15 mouse cellular contexts compared by ENCODE assay signal in genomic region chr1:19459876-19460275, GRCm38 (mm10).
DNase-seq lines count a peak whose midpoint lies in the region; ATAC-seq and TF ChIP-seq lines count a peak whose summit lies in the region.
"Had no signal": no experiment of that assay in that cellular context is flagged by ENCODE, and none has a peak within 500 bp of the region (broad histone marks: within the 10 kb centered on the region; RNA-seq: fewer than 3 reads in every experiment).

No protein-coding gene starts in this region.

- no peaks in the 10 kb centered on the region for H3K9me3 ChIP-seq in kidney, embryonic 14.5 days (ENCODE audit: control insufficient read depth, low read length)
- H3K9me3 ChIP-seq in embryonic facial prominence, embryonic 15.5 days (replicated peaks), result no peaks in the 10 kb centered on the region

- H3K27me3 ChIP-seq in kidney, adult 2 months (replicated peaks; ENCODE audit: control insufficient read depth, insufficient read depth, low read length), result no peaks in the 10 kb centered on the region
- no peaks in the 10 kb centered on the region for H3K27me3 ChIP-seq in kidney, embryonic 14.5 days (ENCODE audit: control insufficient read depth, insufficient read depth, low read length)
- H3K27me3 ChIP-seq in embryonic facial prominence, embryonic 15.5 days, result no peaks in the 10 kb centered on the region

- no peak overlapping the region for H3K9ac ChIP-seq in kidney, embryonic 14.5 days (ENCODE audit: low read depth, low read length)
- no peak overlapping the region for H3K9ac ChIP-seq in embryonic facial prominence, embryonic 15.5 days
- H3K9ac ChIP-seq: forebrain, postnatal 0 days; liver, postnatal 0 days had no signal

- intact Hi-C loops in heart, postnatal 36 days (cut with DNase I), result no loop called here

- peak overlapping the region; percentile 43 for H3K27ac ChIP-seq in kidney, adult 2 months (ENCODE audit: insufficient read depth, low read depth, low read length)
- H3K27ac ChIP-seq in kidney, embryonic 14.5 days (ENCODE audit: low read depth, low read length), result no peak overlapping the region
- no peak overlapping the region for H3K27ac ChIP-seq in embryonic facial prominence, embryonic 15.5 days (replicated peaks)
- H3K27ac ChIP-seq: heart, adult 2 months had no signal

- no peak overlapping the region for H3K4me2 ChIP-seq in kidney, embryonic 14.5 days (replicated peaks; ENCODE audit: low read depth, low read length)
- 0 out of 2 replicates have a peak overlapping the region, but pooled peaks have one; percentile 1 for H3K4me2 ChIP-seq in embryonic facial prominence, embryonic 15.5 days (replicated peaks)

- no peak for TF ChIP-seq POLR2A in kidney, adult 2 months (IDR thresholded peaks at IDR 0.05; ENCODE audit: low read depth, low read length)

- H3K4me3 ChIP-seq in kidney, adult 2 months (ENCODE audit: insufficient read depth, low read depth, low read length), result no peak overlapping the region
- no peak overlapping the region for H3K4me3 ChIP-seq in kidney, embryonic 14.5 days (ENCODE audit: low read length)
- no peak overlapping the region for H3K4me3 ChIP-seq in embryonic facial prominence, embryonic 15.5 days (replicated peaks)
- H3K4me3 ChIP-seq: heart, adult 2 months had no signal

- no peak for TF ChIP-seq CTCF in kidney, adult 2 months (conservative IDR thresholded peaks at IDR 0.05; ENCODE audit: insufficient read depth, insufficient read length, low read depth, low read length)

- no peaks in the 10 kb centered on the region for H3K4me1 ChIP-seq in kidney, adult 2 months (ENCODE audit: control insufficient read depth, insufficient read depth, low read length)
- H3K4me1 ChIP-seq in kidney, embryonic 14.5 days (ENCODE audit: control insufficient read depth, insufficient read depth, low read length), result 0 out of 2 replicates have a peak, but pooled peaks cover 5% of the 10 kb centered on the region
- 0 out of 2 replicates have a peak, but pooled peaks cover 4% of the 10 kb centered on the region for H3K4me1 ChIP-seq in embryonic facial prominence, embryonic 15.5 days

- no peaks in the 10 kb centered on the region for H3K36me3 ChIP-seq in kidney, adult 2 months (ENCODE audit: control insufficient read depth, insufficient read depth, low read length)
- no peaks in the 10 kb centered on the region for H3K36me3 ChIP-seq in kidney, embryonic 14.5 days (ENCODE audit: control insufficient read depth, insufficient read depth, low read length)
- H3K36me3 ChIP-seq in embryonic facial prominence, embryonic 15.5 days, result no peaks in the 10 kb centered on the region

- no peak for ATAC-seq in kidney, embryonic 14.5 days (ENCODE audit: low FRiP score, low TSS enrichment)
- no peak for ATAC-seq in embryonic facial prominence, embryonic 15.5 days (ENCODE audit: insufficient number of reproducible peaks, low FRiP score, low TSS enrichment, low read depth)
- ATAC-seq: forebrain, postnatal 0 days; liver, postnatal 0 days had no signal

- DNase-seq in kidney, adult 2 months, result no peak
- peak; percentile 48 for DNase-seq in layer of hippocampus, adult 9-11 months
- peak; percentile 88 for DNase-seq in retina, postnatal 1 day
- no peak for DNase-seq in embryo, embryonic 11 days
- no peak for DNase-seq in kidney, postnatal 14 days
- no peak for DNase-seq in heart, postnatal 36 days
- DNase-seq: cerebellum, postnatal 14 days; forebrain, postnatal 0 days; heart, adult 2 months; heart, postnatal 4 days; kidney, adult 8-10 months; liver, postnatal 0 days; thymus, postnatal 25 days had no signal

- WGBS in kidney, adult 2 months, result 74% methylated on average over 11 of the region's 11 CpGs
- 75% methylated on average over 11 of the region's 11 CpGs for WGBS in kidney, embryonic 14.5 days
- WGBS in embryonic facial prominence, embryonic 15.5 days, result 43% methylated on average over 11 of the region's 11 CpGs

Comparison
In these comparisons a context has a peak if more than half of its experiments do, and no peak if none do; other contexts are left out.
1. DNase-seq: peak in layer of hippocampus, adult 9-11 months (single experiment) and retina, postnatal 1 day (single experiment); none in kidney, adult 2 months (single experiment), embryo, embryonic 11 days (single experiment), kidney, postnatal 14 days (single experiment) and heart, postnatal 36 days (0 of 2).